Mouse (Mus musculus): ENCODE results near the gene Ipo4.

Gene Ipo4

DNA sequence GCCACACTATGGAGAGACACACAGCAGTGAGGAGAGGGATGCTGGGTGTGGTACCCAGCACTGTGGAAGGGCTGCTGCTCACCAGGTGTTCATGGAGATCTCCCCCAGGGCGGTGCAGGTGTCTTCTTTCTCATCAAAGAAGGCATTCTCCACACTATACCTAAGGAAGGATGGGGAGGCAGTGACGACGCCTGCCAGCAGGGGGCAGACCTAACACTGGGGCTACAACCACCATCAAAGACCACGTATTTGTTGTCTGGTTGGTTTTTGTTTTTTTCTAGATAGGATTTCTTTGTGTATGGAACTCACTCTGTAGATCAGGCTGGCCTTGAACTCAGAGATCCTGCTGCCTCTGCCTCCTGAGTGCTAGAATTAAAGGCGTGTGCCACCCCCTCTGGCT, 6.4 kb downstream of the Ipo4 start:
- peak; percentile 43 for DNase-seq (ENCODE audit: low read depth)

DNA sequence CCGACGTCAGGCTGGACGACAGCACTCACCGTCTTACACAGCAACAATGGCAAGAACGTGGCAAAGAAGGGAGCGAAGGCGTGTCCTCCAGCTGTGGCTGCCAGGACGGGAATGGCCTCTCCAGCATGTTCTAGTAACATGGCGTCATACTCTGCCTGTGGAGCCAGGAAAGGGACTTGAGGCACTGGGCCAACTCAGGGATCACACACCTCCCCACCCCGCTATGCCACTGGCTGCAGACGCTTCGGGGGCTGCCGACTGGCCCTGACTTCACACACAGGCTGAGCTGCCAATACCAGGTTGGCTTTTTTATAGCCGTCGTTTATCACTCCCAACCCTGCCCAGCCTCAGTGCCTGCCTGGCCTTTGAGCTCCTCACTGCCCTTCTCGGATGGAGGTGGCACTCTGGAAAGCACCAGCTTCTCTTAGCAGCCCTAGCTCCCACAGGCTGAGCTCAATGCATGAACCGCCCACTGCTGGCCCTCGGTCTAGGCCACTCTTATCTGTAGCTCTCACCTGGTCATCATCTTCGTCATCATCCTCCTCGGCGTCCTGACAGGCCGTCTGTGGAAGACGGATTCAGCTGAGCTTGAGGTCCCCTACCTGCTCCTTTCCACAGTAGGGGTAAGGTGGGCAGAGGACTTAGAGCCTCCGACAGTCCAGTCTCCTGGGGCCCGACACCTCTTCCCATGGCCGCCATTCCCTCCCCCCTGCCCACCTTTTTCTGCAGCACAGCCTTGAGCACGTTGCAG, 7.5 kb downstream of the Ipo4 start:
- DNase-seq (ENCODE audit: low read depth), result no peak

DNA sequence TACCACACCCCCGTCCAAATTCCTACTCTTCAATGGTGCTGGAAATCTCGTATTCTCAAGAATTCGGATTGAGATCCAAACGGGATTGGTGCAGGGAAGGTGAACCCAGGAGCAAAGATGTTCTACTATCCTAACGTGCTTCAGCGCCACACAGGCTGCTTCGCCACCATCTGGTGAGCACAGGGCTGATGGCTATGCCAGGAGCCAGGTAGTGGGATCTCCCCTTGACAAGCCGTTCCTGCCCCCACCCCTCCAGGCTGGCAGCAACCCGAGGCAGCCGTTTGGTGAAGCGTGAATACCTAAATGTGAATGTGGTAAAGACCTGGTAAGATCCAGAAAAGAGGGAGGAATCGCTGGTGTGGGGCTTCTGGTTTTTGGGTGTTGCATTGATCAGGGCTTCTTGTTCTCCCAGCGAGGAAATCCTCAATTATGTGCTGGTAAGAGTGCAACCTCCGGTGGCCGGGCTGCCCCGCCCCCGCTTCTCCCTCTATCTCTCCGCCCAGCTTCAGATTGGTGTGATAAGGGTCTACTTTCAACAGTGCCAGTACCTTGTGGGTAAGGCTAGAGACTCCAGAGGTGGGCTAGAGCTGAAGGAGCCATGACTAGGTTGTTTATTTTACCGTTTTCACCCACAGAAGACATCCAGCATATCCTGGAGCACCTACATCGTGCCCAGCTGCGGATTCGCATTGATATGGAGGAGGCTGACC, 17.1 kb downstream of the Ipo4 start:
- no peak for DNase-seq (ENCODE audit: low read depth)

GRCm38 (mm10) chr14:55617822-55618221, 17.9 kb downstream of the Ipo4 start, which contains the start of gene Rec8:
Gene Rec8 (plus strand): TSS chr14:55618037.
- no peak for DNase-seq (ENCODE audit: low read depth)

DNA sequence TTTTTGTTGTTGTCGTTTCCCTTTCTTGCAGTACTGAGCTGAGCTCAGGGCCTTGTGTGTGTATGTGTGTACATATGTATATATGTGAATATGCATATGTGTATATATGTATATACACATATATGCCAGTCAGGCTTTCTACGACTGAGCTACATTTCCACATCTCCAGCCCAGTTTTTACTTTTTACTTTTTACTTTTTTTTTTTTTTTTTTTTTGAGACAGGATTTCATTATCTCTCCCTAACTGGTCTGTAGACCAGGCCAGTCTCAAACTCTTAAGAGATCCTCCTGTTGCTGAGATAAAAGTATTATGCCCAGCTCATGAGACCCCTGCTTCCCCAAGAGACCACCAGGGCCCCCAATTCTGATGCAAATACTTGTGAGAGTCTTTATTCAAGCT, 18.9 kb downstream of the Ipo4 start:
- no peak for DNase-seq (ENCODE audit: low read depth)

GRCm38 (mm10) chr14:55615876-55616275, 19.9 kb downstream of the Ipo4 start:
- no peak for DNase-seq (ENCODE audit: low read depth)

DNA sequence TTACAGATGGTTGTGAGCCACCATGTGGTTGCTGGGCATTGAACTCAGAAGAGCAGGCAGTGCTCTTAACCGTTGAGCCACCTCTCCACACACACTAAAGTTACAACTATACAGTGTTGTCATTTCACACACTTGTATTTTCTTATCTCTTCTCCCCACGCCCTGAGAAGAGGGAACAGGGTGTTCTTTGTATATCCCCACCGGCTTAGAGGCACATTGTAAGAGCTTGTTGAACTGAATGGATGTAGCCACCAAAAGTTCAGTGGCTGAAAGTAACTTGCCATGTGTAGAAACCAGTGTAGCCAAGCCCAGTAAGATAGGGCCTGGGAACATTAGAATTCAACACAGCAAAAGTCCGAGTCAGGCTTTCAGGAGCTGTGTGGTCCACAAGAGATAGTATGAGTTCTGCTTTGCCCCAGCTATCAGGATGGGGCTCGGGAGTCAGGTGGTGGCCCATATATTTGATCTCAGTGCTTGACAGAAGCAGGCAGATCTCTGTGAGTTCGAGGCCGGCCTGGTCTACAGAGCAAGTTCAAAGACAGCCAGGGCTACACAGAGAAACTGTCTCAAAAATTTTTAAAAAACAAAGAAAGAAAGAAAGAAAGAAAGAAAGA, 21.1 kb downstream of the Ipo4 start:
- DNase-seq (ENCODE audit: low read depth), result peak; percentile 39

DNA sequence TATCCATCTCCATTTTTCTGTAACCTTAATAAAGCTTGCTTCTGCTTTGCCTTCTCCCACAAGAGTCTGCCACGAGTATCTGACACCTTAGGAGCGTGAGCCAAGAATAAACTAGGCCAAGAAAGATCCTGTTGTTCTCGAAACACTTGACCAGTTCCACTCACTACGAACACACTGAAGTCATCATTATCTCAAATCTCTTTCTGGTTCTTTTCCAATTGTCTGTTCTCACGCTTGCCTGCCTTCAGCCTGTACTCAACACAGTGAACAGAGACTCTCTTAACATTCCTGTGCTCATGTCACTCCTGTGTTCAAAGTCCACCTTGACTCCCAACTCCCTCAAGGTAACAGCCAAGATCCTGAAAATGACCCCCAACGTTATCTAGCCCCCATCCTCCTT, 22.4 kb downstream of the Ipo4 start:
- DNase-seq (ENCODE audit: low read depth), result no peak

- DNase-seq (ENCODE audit: low read depth), result no peak
Measured at GRCm38 (mm10) chr14:55608339-55608738, 27.4 kb downstream of the Ipo4 start.

DNA sequence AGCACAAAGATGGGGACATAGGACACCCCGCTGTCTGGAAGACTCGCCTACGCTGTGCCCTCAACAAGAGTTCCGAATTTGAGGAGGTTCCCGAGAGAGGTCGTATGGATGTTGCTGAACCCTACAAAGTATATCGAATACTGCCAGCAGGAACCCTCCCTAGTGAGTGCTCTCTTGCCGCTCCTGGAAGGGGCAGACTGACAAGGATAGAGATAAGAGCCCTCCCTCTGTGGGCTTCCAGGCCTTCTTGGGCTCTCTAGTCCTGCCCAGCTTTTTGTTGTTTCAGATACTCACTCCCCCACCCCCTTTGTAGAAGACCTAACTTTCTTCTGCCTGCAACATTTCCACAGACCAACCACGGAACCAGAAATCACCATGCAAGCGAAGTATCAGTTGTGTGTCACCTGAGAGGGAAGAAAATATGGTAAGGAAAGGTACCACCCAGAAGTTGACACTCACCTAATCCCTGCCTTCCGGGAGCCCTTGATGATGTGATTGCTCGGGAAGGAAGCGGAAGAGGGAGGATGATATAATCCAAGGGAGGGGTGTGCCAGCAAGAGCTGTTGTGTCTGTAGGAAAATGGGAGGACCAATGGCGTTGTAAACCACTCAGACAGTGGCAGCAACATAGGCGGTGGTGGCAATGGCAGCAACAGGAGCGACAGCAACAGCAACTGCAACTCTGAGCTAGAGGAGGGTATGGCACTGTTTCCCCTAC, 29.9 kb downstream of the Ipo4 start:
- no peak for DNase-seq (ENCODE audit: low read depth)

DNA sequence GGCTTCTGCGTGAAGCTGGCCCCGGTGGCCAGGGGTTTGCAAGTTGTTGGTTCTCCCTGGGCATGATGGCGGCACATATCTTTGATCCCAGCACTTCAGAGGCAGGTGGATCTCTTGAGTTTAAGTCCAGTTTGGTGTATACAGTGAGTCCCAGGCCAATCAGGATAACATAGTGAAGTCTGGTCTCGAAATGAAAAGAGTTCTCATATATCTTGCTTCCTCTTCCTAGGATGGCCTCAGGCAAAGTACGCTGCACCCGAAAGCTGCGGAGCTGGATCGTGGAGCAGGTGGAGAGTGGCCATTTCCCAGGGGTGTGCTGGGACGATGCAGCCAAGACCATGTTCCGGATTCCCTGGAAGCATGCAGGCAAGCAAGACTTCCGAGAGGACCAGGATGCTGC, 30.9 kb downstream of the Ipo4 start:
- DNase-seq (ENCODE audit: low read depth), result no peak

- peak; percentile 89 for DNase-seq (ENCODE audit: low read depth)
Measured at GRCm38 (mm10) chr14:55603633-55604576, 31.9 kb downstream of the Ipo4 start.

DNA sequence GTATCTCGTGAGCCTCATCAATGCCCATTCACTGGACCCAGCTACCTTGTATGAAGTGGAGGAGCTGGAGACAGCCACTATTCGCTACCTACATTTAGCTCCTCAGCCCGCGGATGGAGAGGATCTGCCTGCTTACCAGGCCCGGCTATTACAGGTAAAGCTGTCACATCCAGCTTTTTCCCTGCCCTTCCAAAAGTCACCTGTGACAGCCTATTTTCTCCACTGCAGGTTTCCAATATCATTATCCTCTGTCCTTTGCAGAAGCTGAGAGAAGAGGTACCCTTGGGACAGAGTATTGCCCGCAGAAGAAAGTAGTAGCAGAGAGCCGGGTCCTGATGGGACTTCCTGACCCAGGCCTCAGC, 32.5 kb downstream of the Ipo4 start, which contains the start of gene Irf9:
Gene Irf9 (plus strand): TSS at position 301 of the 362 bp plus-strand sequence.
- no peak for DNase-seq (ENCODE audit: low read depth)

GRCm38 (mm10) chr14:55598521-55599390, 37.0 kb downstream of the Ipo4 start:
- DNase-seq (ENCODE audit: low read depth), result no peak

DNA sequence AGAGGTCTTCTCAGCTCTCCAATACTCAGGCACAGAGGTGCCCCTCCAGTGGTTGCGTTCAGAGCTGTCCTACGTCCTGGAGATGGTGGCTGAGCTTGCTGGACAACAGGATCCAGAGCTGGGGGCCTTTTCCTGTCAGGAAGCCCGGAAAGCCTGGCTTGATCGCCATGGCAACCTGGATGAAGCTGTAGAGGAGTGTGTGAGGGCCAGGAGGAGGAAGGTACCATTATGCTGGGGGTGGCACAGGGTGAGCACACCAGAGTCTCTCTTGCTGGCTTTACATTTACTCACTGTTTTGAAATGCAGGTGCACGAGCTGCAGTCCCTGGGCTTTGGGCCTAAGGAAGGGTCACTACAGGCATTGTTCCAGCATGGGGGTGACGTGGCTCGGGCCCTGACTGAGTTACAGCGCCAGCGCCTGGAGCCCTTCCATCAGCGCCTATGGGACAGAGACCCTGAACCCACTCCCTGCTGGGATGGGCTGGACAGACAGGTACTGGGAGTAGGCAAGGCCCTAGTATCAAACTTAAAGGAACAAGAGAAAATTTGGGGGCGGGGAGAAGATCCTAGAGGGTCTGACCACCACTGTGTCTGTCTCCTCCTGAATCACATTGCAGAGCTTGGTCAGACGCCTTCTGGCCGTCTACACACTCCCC, 39.6 kb downstream of the Ipo4 start:
- DNase-seq (ENCODE audit: low read depth), result no peak

- DNase-seq (ENCODE audit: low read depth), result no peak
Measured at GRCm38 (mm10) chr14:55592226-55592625, 43.5 kb downstream of the Ipo4 start.

DNA sequence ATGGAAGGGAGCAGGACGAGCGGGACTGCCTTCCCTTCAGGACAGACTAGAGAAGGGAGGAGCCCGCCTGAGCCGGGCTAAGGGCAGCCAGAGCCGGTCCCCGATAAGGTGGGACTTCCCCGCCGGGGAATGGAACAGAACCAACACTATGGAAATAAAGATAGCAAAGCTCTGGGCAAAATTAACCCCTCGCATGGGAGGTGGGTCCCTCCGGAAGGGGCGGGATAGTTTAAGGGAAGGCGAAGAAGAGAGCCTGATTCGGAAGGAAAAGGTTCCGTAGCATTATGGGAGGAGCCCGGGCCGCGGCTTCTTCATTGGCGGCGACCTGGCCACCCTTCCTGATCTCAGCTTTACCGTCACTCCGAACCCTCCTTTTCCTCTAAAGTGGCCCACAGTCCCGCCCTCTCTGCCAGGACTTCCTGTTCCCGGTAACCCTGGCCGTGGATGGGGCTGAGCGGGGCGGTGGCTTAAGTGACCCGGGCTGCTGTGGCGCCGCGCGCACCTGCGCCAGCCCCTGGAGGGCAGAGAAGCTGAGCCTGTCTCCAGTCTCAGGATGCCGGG, 44.3 kb downstream of the Ipo4 start, which contains the start of gene Rnf31:
Gene Rnf31 (plus strand): TSS at position 378 of the 561 bp plus-strand sequence.
- DNase-seq (ENCODE audit: low read depth), result peak; percentile 95

GRCm38 (mm10) chr14:55590748-55591330, 44.9 kb downstream of the Ipo4 start, which contains the start of gene Psme2:
Gene Psme2 (minus strand): TSS chr14:55591113.
- DNase-seq (ENCODE audit: low read depth), result peak; percentile 96
